Mouse (Mus musculus) hematopoietic stem cell, adult 5-6 weeks (primary cell): ENCODE data around the gene Ms4a18. TPM values are rescaled to one million over a fixed set of nuclear protein-coding genes. Genes with fewer than 3 reads are reported as not detected.

Experiments used
- ATAC-seq, 2 experiments: fragments of 125-278 bp in 1 of 2; replicated peaks in 1 of 2; 2 replicates each; pipeline ENCODE4 v1.8.0; 2016 to 2017; ENCODE audit warnings: inconsistent platforms in 2 of 2, mild to moderate bottlenecking in 2 of 2, moderate number of reproducible peaks in 2 of 2, low read depth in 1 of 2, moderate TSS enrichment in 1 of 2; ENCODE audit not compliant: low FRiP score in 2 of 2, poor library complexity in 2 of 2, severe bottlenecking in 2 of 2, insufficient read depth in 1 of 2, low TSS enrichment in 1 of 2
- total RNA-seq: library from RNA; stranded (forward); fragments of 172-1452, 232-1000 nt; gene quantifications from 2 replicates; pipeline ENCODE4 v1.2.3, GENCODE M21; 2017

Gene Ms4a18
- total RNA-seq, 1 experiment from 2014 or later: not detected

DNA sequence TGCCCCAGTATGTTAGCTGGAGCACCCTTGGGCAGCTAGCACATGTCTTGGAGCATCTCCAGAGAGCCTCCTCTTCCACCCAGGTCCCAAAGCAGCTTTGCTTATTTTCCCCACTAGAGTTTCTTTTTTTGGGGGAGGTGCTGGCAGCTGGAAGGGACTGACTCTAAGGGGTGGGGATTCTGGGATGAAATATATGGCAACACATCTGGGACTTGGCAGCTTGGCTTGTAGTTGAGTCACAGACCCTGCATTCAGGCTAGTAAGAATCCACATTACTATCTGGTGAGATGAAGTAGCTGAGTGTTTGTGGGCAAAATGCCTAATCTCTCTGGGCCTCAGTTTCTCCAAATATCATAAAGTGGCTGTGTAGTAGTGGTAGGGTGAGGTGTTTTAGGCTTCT is 25.9 kb downstream of the Ms4a18 start:
- no peak for ATAC-seq

DNA sequence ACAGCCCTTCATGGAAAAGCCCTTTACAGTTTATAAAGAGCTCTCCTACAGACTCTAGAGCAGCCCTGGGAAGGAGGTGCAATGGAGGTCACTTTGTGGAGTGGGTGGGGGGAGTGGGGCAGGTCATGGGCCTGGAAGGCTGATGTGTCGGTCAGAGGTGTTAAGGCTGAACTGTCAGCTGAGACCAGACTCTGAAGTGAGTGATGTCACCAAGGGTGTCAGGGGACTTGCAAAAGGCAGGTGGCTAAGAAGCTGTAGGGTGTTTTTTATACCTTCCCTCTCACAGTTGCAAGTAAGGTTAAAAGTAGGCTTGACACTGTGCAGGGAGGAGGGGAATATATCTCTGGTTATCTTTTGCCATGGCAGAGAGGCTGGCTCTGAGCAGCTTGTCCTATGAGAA is 27.1 kb downstream of the Ms4a18 start:
- no peak for ATAC-seq

DNA sequence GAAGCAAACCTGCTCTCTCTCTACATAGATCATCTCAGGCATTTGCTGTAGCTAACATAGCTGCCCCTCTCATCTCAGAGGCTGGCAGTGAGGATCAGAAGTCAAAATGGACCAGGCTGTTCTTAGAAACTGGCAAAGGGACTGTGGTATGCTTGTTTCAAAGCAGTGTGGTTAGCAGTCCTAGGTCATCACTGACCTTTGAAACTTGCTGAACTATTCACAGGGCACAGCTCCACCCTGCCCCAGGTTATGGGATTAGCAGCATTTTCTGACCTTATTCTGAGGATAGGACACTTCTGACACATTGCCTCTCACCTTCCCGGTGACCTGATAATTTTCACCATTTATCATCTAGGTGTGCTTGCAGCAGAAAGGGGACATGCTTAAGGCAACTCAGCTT is 29.3 kb downstream of the Ms4a18 start:
- no peak for ATAC-seq

DNA sequence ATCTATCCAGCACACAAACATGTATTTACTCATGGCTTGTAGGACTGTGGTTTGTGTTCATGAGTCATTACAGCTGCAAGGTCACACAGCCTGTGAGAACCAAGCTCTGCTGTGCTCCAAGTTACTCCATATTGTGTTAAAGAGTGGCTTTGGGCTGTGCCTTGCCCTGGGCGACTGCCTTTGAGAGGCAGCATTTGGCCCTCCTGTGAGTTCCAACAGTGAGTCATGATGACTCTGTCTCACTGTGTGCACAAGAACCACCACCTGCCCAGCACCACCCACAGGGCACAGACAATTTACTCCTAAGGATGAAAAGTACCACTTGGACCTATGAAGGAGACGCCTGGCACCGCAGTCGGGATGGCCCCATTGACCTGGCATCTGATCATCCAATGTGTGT is 31.9 kb downstream of the Ms4a18 start:
- ATAC-seq: no peak

DNA sequence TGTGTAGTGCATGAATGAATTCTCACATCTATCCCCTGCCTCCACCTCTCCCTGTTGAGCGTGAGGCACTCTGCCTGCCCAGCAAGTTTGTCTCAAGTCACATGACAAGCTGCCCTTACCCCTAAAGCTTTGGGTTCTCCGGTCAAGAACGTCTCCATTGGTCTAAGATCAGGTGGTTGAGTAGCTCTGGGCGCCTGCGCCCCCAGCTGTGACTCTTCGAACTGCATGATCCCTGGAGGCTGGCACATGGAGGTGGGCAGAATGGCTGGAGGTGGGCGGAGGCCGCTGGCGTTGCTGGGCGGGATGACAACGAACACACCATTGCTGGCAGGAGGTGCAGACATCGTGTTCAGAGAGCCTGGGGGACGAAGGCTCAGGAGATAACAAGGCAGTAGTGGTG is 33.3 kb downstream of the Ms4a18 start:
- no peak for ATAC-seq

DNA sequence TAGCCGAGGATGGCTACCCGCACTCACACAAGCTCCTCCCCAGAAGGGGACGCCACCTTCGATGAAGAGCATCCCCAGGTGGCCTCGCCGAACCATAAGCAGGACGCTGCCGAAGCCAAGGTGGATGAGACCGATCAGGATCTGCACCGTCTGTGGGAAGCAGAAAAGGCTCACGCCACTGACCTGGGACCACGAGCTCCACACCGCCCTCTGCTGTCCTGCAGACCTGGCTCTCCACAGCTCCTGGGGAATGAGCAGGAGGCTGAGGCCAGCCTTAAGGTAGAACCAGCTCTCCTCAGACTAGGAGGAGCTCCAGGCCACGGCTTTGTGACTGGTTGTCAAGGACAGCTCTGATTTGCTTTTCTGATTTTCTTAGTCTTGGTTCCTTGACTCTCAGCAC is 34.7 kb downstream of the Ms4a18 start:
- ATAC-seq: no peak

DNA sequence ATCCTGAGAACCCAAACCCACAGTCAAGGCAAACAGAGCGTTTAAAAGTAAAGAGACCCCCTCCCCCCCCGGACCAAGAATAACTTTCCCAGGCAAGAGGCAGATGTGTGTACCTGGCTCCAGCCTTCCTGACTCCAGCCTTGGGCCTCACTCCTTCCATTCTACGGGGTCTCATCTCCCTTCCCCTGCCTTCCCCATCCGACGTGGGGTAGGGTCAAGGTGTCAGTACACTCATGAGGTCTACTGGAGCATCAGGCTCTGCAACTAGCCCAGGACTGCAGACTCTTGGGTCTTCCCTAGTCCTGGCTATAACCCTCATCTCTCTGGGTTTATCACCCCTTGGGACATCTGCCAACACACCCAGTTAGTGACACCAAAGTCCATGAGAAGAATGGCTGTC is 37.6 kb downstream of the Ms4a18 start:
- no peak for ATAC-seq

DNA sequence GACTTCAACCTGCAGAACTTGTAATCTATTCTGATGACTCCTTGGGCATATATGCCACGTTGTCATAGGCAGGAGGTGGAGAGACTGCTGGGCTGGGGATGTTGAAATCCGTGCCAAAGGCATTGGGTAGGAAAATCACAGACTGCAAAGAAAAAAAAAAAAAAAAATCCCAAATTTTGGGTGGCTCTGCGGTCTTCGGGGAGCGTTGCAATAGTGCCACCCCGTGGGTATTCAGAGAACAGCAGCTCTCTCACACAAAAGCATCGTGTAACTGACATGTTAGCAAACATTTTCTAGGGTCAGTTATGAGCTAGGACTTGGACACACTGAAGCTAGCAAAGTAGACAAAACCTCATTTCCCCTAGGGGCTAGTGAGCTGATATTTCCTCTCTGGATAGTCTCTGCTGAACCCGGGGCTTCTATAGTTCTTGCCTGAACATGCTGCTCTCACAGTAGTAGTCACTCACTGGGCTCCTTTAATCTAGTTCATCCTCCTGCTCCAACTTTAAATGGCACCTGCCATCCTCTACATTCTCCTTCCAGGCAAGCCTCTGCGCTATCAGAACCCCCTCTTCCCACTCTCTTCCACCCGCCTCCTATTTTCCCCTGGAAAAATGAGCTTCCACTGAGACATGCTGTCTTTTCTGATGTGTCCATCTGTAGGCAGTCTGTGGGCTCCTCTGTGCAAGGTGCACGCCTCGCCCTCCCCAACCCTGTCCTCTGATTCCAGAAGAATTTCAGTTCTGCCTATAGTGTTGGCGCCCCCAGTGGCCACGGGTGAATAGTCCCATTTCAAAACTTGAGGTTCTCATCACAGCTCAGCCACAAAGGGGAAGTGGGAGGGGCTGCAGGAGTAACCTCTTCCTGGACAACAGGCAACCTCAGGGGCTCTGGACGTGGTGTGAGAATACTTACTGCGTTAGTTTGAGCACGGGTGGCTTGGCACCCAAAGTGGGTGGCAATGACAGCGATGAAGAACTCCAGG is 38.4 kb downstream of the Ms4a18 start:
- ATAC-seq: peak; percentile 96 to 98

DNA sequence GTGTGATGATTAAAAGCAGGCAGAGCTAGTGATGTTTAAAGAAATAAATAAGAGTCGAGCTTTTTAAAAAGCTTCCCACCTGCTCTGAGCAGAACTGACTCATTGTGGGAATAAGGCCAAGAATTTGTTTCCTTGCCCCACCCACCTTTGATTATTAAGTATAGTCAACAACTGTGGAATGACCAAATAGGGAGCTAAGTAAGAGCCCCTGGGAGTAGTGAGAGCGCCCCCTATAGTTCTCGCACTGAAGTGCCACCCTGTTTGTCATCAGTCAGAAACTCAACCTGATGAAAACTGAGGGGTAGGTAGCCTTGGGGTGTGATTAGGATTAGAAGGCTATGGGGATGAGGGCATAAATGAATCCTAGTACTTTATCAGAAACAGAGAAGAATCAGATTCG is 41.5 kb downstream of the Ms4a18 start:
- ATAC-seq: no peak

DNA sequence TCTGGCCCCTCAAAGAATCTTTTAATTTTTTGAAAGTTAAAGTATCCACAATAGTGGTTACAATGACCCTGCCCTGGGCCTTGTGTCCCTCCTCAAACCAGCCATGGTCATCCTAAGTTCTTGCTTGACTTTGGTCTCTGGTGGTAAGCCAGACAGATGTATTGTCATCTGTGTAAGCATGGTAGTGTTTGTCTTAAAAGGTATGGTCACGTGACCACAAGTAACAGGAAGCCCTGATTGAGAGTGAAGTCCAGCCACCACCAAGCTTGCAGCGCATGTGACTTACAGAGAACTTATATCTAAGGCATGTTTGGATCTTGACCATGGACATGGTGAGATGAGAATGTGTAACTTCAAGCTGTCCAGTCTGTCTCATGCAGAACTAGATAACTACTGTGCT is 42.6 kb downstream of the Ms4a18 start:
- no peak for ATAC-seq

DNA sequence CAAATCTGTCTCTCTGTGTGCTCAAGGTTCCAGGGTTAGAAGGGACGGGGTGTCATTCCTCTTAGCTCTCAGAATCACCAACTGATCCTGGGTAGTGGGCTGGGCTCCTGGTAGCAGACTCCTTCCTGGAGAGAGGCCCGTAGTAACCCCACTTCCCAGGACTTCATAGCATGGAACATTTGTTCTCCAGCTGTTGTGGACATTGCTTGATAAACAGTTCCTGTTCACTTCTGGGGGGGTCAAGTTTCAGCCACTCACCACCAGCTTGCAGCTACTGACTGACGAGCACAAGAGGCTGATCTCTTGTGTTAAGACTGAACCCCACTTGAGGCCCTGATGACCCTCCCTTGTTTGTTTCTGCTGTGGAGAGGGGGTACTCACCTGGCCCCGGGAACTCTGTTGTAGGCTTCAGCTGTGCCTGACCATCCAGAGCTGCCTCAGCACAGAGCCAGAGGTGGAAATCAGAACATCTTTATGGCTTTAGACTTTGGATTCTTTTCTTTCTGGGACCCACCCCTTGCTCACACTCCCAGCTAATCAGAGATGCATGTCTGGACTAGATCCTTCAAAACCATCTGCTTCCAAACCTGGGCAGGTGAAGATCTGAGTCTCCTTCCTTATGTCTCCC is 43.5 kb downstream of the Ms4a18 start, which contains the start of gene Ms4a10:
TSS of gene Ms4a10 (minus strand) at position 433 of the 628 bp plus-strand sequence.
- no peak for ATAC-seq

DNA sequence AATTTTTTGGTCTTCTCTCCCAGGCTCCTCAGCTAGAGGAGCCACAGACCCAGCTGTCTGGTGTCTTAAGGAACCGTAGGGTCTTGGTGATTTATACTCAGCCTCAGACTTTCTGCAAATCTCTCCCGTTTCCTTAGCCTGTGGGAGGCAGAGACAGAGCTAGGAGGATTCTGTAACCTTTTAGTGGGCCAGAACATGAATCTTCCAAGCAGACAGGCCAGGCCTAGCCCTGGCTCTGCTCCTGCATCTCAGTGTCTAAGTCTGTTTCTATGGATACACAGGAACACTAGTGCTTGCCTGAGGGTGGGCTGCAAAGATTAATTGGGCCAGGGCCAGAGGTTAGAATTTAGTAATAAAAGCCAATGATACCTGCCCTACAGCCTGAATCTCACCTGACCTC is 44.6 kb downstream of the Ms4a18 start:
- ATAC-seq: no peak

DNA sequence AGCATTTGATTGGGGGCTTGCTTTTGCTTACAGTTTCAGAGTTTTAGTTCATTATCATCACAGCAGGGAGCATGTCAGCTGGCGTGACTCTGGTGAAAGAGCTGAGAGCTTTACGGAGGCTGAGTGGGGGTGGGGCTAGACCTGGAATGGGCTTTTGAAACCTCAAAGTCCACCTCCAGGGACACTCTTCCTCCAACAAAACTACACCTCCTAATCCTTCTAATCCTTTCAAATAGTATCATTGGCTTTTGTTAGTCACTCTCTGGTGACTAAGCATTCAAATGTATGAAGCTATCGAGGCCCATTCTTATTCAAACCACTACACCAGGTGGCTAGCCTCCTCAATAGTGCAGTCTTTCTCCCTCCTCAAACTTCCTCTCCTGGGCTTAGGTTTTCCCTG is 45.2 kb downstream of the Ms4a18 start:
- no peak for ATAC-seq

DNA sequence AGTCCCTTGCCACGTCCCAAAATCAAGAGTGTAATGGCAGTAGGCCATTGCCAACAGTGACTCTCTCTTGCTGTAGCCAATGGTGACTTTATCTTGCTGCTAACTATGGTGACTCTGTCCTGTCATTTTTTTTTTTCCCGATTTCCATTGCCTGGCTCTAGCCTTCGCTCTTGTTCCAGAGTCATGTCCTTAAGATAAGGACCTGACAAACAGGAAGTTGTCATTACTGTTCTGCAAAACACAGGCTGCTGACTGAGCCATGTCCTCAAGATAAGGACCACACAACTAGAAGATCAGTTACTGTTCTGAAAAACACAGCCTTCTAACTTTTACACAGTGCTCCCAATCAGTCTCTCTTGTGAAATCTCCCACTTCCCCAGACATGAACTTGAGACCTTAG is 47.4 kb downstream of the Ms4a18 start:
- ATAC-seq: no peak

DNA sequence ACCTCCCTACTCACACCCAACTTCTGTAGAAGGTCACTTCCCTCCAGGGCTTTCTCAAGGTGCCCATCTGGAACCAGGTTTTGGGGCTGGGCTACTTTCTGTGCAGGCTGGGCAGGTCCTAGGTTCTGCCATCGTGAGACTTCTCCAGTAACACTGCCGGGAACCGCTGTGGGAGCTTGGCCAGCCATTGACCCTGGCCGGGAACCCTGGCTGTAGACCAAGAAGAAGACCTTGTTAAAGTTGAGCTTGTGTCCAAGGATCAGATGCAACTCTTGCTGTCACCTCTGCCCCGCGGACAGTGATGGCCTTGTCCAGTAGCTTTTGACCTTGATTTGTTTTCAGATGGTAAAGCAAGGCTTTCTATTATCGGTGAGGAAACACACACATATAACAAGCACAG is 49.3 kb downstream of the Ms4a18 start:
- no peak for ATAC-seq

DNA sequence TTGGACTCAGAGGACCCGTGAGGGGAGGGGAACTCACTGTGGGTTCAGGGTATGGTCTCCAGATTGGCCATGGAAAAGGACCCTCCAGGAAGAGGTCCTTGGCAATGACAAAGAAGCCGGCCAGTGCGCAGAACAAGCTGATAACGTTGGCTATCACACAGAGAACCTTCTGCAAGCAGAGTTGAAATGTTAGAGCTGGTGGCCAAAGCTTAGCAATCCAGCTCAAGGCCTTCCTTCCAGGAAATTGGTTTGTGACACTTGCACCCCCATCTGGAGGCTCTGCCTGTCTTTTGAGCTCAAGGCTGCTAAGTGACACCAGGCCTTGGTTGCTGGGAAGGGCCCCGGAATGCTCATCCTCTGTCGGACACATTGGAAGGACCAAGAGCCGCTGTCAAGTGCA is 52.1 kb downstream of the Ms4a18 start:
- no peak for ATAC-seq

DNA sequence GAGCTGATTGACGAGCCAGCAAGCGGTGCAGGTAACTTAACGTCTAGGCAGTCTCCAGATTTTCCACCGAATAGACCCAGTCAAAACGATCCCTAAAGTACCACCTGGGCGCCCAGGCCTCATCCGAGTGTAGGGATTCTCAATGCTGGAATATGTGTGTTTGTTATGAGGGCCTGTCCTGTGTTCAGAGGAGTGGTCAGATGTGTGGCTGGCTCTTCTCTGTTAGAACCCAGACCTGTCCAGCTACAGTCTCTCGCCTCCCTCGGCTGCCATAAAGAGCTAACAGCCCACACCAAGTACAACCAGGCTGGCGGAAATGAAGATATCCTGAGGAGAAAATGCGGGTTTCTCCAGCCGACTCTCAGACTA is 57.9 kb downstream of the Ms4a18 start:
- no peak for ATAC-seq

DNA sequence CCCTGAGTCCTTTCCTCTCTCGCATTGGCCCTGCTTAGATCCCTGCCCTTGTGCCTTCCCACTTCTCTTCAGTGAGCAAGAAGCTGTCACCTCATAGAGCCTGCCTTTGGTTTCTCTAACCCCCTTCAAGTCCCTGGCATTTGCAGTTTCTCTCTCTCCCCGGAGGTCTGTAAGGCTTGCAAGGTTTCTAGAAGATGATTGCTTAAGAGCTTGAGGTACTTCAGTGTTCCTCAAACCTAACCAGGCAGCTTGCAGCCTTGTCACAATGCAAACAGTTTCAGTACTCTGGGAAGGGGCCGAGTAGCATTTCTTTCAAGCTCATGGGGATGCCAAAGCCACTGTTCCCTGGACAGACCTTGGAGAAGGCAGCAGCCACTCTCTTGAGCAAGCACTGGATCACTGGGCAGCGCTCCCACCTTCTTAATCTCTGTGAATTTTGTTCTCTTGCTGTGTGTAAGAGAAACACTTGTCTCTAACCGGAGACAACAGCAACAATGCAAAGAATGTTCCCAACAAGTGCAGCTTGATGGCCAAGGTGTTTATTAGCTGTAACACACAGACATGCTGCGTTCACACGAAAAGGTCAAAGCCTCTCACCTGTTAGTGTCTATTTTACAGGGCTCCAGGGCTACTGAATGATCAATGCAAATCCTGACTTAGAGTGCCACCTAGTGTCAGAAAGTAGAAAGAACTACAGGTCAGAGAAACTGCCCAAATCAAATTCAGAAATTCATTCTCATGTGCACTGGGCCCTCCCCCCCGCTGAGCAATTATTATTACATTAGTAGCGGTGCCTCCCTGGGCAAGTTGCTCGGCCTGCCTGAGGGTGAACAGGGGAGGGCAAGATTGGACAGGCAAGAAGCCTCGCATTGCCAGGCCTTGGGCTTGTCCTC is 58.5 kb downstream of the Ms4a18 start:
- ATAC-seq: peak; percentile 78 to 90
